Mouse (Mus musculus) liver, embryonic 16.5 days (tissue): ENCODE data around the gene Tnrc18. TPM values are rescaled to one million over a fixed set of nuclear protein-coding genes. Genes with fewer than 3 reads are reported as not detected.

Experiments
- ATAC-seq: fragments of 200-750 bp; cut with Nextera tagmentation; 2 replicates; pipeline ENCODE4 v1.8.0; 2017; ENCODE audit warnings: low read depth, mild to moderate bottlenecking, moderate number of reproducible peaks, moderate library complexity
- H3K27ac ChIP-seq: fragments of 300-500 bp; sonication (generic); 2 replicates; pipeline ENCODE4 v1.5.1; 2014; ENCODE audit warnings: mild to moderate bottlenecking, low read length
- H3K27me3 ChIP-seq: fragments of 300-500 bp; sonication (generic); 2 replicates; pipeline ENCODE4 v1.6.1; 2014; ENCODE audit warnings: low read depth, low read length, mixed read lengths; ENCODE audit not compliant: control insufficient read depth, insufficient read depth
- H3K36me3 ChIP-seq: fragments of 300-500 bp; sonication (generic); 2 replicates; pipeline ENCODE4 v1.6.1; 2014; ENCODE audit warnings: mild to moderate bottlenecking; ENCODE audit not compliant: control insufficient read depth, insufficient read depth
- H3K4me1 ChIP-seq: fragments of 300-500 bp; sonication (generic); 2 replicates; pipeline ENCODE4 v1.6.1; 2014; ENCODE audit warnings: low read depth, low read length, mixed read lengths; ENCODE audit not compliant: control insufficient read depth
- H3K4me2 ChIP-seq: fragments of 300-500 bp; sonication (generic); 2 replicates; pipeline ENCODE4 v1.6.1; 2014; ENCODE audit warnings: low read depth, low read length, mixed read lengths
- H3K4me3 ChIP-seq: fragments of 300-500 bp; sonication (generic); 2 replicates; pipeline ENCODE4 v1.5.1; 2014; ENCODE audit warnings: low read depth, mild to moderate bottlenecking, low read length
- H3K9ac ChIP-seq: fragments of 300-500 bp; sonication (generic); 2 replicates; pipeline ENCODE4 v1.6.1; 2014; ENCODE audit warnings: low read depth, low read length
- H3K9me3 ChIP-seq: fragments of 300-500 bp; sonication (generic); replicated peaks from 2 replicates; pipeline ENCODE4 v1.6.1; 2016; ENCODE audit warnings: low read length; ENCODE audit not compliant: control insufficient read depth
- WGBS: fragments of 180-500 bp; shearing (Covaris S2); extraction: QIAGEN DNeasy Blood & Tissue Kit; methylation state at CpG from one replicate; pipeline ENCODE4 v1.1.7; 2014; ENCODE audit not compliant: insufficient replicate concordance; 5-methylcytosine and 5-hydroxymethylcytosine counted together
- polyA plus RNA-seq: library from polyadenylated mRNA; unstranded; fragments of >200 nt; fragmentation: Nextera tagmentation; extraction: Ambion mirVana; gene quantifications from 2 replicates; pipeline ENCODE4 v1.2.1, GENCODE M21; 2015

The Tnrc18 gene
- polyA plus RNA-seq, result 2.6 and 3.4 TPM in 2 replicates

GRCm38 (mm10) chr5:142817524-142818434 is at the start of gene Tnrc18:
TSS of gene Tnrc18 (minus strand) at chr5:142817662.
- peaks cover 100% of the 10 kb centered on the region for H3K27me3 ChIP-seq
- no peaks in the 10 kb centered on the region for H3K9me3 ChIP-seq
- peak within 1 kb of the TSS; percentile 91 for H3K27ac ChIP-seq
- peak within 1 kb of the TSS; percentile 66 for H3K4me3 ChIP-seq
- H3K36me3 ChIP-seq, result no peaks in the 10 kb centered on the region
- H3K4me1 ChIP-seq, result peaks cover 9% of the 10 kb centered on the region
- under 1% methylated on average over 56 of the region's 56 CpGs for WGBS
- peak; percentile 76 for ATAC-seq
- H3K9ac ChIP-seq, result peak within 1 kb of the TSS; percentile 67
- peak within 1 kb of the TSS; percentile 68 for H3K4me2 ChIP-seq

GRCm38 (mm10) chr5:142857763-142858229 is 40.3 kb upstream of the Tnrc18 start:
- Histone ChIP-seq H3K36me3 (no peaks in the 10 kb centered on the region), H3K27me3 (no peaks in the 10 kb centered on the region; the same call in 1 of the 2 replicates), H3K27ac (no peak overlapping the region), H3K4me3 (no peak overlapping the region), H3K4me2 (no peak overlapping the region), H3K4me1 (peaks cover 4% of the 10 kb centered on the region), H3K9me3 (no peaks in the 10 kb centered on the region), H3K9ac (no peak overlapping the region)
- 32% methylated on average over 16 of the region's 16 CpGs for WGBS
- ATAC-seq, result no peak

- Histone ChIP-seq H3K27me3 (no peaks in the 10 kb centered on the region; the same call in 1 of the 2 replicates), H3K9me3 (no peaks in the 10 kb centered on the region), H3K4me3 (no peak overlapping the region), H3K4me1 (peaks cover 4% of the 10 kb centered on the region), H3K27ac (no peak overlapping the region), H3K4me2 (no peak overlapping the region), H3K36me3 (no peaks in the 10 kb centered on the region), H3K9ac (no peak overlapping the region)
- WGBS, result 68% methylated on average over 4 of the region's 4 CpGs
- ATAC-seq, result no peak
These were observed 38.9 kb upstream of the Tnrc18 start for GRCm38 (mm10) chr5:142856408-142856807.

- Histone ChIP-seq H3K4me2 (no peak overlapping the region), H3K4me1 (peaks cover 4% of the 10 kb centered on the region), H3K36me3 (no peaks in the 10 kb centered on the region), H3K27ac (no peak overlapping the region), H3K9ac (no peak overlapping the region), H3K27me3 (no peaks in the 10 kb centered on the region; the same call in 1 of the 2 replicates), H3K9me3 (no peaks in the 10 kb centered on the region), H3K4me3 (no peak overlapping the region)
- no peak for ATAC-seq
- WGBS, result 60% methylated on average over 10 of the region's 10 CpGs
These were observed 37.4 kb upstream of the Tnrc18 start for GRCm38 (mm10) chr5:142854877-142855276.

DNA sequence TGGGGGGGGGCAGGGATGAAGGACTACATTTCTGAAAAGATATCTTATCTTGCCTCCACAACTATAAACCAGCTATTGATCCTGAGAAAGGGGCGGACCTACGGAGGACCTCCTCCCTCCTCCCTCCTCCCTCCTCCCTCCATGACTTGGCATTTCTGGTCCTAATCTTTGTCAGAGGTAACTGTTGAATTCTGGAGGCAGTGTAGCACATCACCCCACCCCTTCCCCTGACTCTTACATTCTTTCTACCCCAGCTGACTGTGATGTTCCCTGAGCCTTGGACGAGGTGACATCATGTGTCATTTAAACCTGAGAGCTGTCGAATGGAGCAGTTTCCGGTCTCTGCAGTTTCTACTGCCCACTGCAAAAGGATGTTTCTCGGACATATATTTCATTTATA is 36.1 kb upstream of the Tnrc18 start:
- peak; percentile 62 for ATAC-seq
- H3K36me3 ChIP-seq, result no peaks in the 10 kb centered on the region
- H3K27me3 ChIP-seq, result no peaks in the 10 kb centered on the region; the same call in 1 of the 2 replicates
- H3K4me2 ChIP-seq, result no peak overlapping the region
- no peak overlapping the region for H3K27ac ChIP-seq
- 56% methylated on average over 6 of the region's 6 CpGs for WGBS
- H3K9me3 ChIP-seq, result no peaks in the 10 kb centered on the region
- H3K9ac ChIP-seq, result no peak overlapping the region
- no peak overlapping the region for H3K4me3 ChIP-seq
- H3K4me1 ChIP-seq, result peaks cover 4% of the 10 kb centered on the region

DNA sequence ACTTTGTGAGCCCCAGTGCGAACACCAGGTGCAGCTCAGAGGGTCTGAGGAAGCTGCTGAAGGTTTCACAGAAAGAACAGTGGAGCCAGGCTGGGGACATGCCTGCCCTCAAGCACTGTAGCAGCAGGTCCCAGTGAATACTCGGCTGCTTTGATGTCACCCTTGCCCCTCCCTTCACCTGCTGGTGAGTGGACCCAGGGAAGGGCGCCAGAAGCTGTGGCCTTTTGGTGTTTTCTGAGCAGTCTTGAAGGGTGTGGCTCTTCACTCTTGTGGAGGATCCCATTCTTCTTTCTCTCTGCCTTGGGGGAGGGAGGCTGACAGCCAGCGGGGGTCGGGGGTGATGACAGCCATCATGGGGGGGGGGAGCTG is 34.2 kb upstream of the Tnrc18 start:
- Histone ChIP-seq H3K27me3 (no peaks in the 10 kb centered on the region), H3K27ac (no peak overlapping the region), H3K4me1 (peaks cover 4% of the 10 kb centered on the region), H3K9me3 (no peaks in the 10 kb centered on the region), H3K36me3 (no peaks in the 10 kb centered on the region), H3K4me2 (no peak overlapping the region), H3K4me3 (no peak overlapping the region), H3K9ac (no peak overlapping the region)
- WGBS, result 46% methylated on average over 5 of the region's 5 CpGs
- no peak for ATAC-seq

- Histone ChIP-seq H3K9ac (no peak overlapping the region), H3K9me3 (no peaks in the 10 kb centered on the region), H3K27me3 (no peaks in the 10 kb centered on the region), H3K4me3 (no peak overlapping the region), H3K4me2 (no peak overlapping the region), H3K27ac (no peak overlapping the region), H3K36me3 (no peaks in the 10 kb centered on the region), H3K4me1 (peaks cover 4% of the 10 kb centered on the region)
- no peak for ATAC-seq
- 57% methylated on average over 7 of the region's 7 CpGs for WGBS
These were observed 33.6 kb upstream of the Tnrc18 start for GRCm38 (mm10) chr5:142850916-142851680.

GRCm38 (mm10) chr5:142850476-142850875 is 33.0 kb upstream of the Tnrc18 start:
- H3K9me3 ChIP-seq, result no peaks in the 10 kb centered on the region
- no peak for ATAC-seq
- no peak overlapping the region for H3K4me2 ChIP-seq
- 62% methylated on average over 9 of the region's 9 CpGs for WGBS
- no peaks in the 10 kb centered on the region for H3K27me3 ChIP-seq
- no peaks in the 10 kb centered on the region for H3K36me3 ChIP-seq
- no peak overlapping the region for H3K4me3 ChIP-seq
- H3K9ac ChIP-seq, result no peak overlapping the region
- no peak overlapping the region for H3K27ac ChIP-seq
- H3K4me1 ChIP-seq, result peaks cover 4% of the 10 kb centered on the region
